Mouse (Mus musculus) heart, postnatal 10 days (tissue): Measurements from ENCODE around the gene Lsm10. TPM values are rescaled to one million over a fixed set of nuclear protein-coding genes. Genes with fewer than 3 reads are reported as not detected.
"Not testable (repeated sequence)": the region's sequence is repeated elsewhere in the genome, so short reads cannot be mapped to it uniquely, and the experiment has no call there.

Experiments used
- DNase-seq, 2 experiments: peaks; one replicate each; pipeline ENCODE4 v3.0.0; 2021
- intact Hi-C: fragments of 180-260 bp; cut with DNase I; formaldehyde crosslinking; loops from one replicate; pipeline ENCODE4 v1.15.1; 2025
- total RNA-seq, 2 experiments: library from RNA; stranded (reverse); gene quantifications; 2 replicates each; pipeline ENCODE4 v1.2.3; 2021

Lsm10 gene
- total RNA-seq, 2 experiments from 2014 or later = 11.0 to 14.3 TPM

GRCm38 (mm10) chr4:126091873-126092272 is 4.5 kb upstream of the Lsm10 start:
- no peak for DNase-seq
- intact Hi-C loops = no loop called here

- intact Hi-C loops, DNase-seq: not testable (repeated sequence)
Observed at GRCm38 (mm10) chr4:126095622-126096430, 597 bp upstream of the Lsm10 start.

GRCm38 (mm10) chr4:126097711-126098253 is 1.4 kb downstream of the Lsm10 start:
- intact Hi-C loops = no loop called here

GRCm38 (mm10) chr4:126099365-126099764 is 2.9 kb downstream of the Lsm10 start:
- intact Hi-C loops = no loop called here
- DNase-seq = no peak

More at GRCm38 (mm10) chr4:126097711-126098253, 1.4 kb downstream of the Lsm10 start:
- DNase-seq = no peak

GRCm38 (mm10) chr4:126100764-126101163 is 4.3 kb downstream of the Lsm10 start:
- DNase-seq = no peak
- intact Hi-C loops = no loop called here

GRCm38 (mm10) chr4:126102061-126102841 is 5.8 kb downstream of the Lsm10 start:
- intact Hi-C loops = no loop called here
- DNase-seq = peak; percentile 43

- intact Hi-C loops = no loop called here
Observed at GRCm38 (mm10) chr4:126103057-126103581, 6.7 kb downstream of the Lsm10 start.

GRCm38 (mm10) chr4:126103590-126104068 is 7.2 kb downstream of the Lsm10 start, which contains the start of gene Stk40:
TSS of gene Stk40 (plus strand) at chr4:126103957.
- DNase-seq = peak; percentile 97 to 98
- intact Hi-C loops = no loop called here

More at GRCm38 (mm10) chr4:126103057-126103581, 6.7 kb downstream of the Lsm10 start:
- peak; percentile 94 for DNase-seq

GRCm38 (mm10) chr4:126104261-126105075 is 8.0 kb downstream of the Lsm10 start:
- peak; percentile 42 to 54 for DNase-seq
- intact Hi-C loops = no loop called here

GRCm38 (mm10) chr4:126105131-126105783 is 8.8 kb downstream of the Lsm10 start:
- no peak for DNase-seq
- intact Hi-C loops = no loop called here

GRCm38 (mm10) chr4:126108061-126108740 is 11.8 kb downstream of the Lsm10 start:
- DNase-seq = peak in 1 of 2 experiments; percentile 58
- intact Hi-C loops = no loop called here

GRCm38 (mm10) chr4:126109613-126110373 is 13.4 kb downstream of the Lsm10 start:
- DNase-seq = no peak
- intact Hi-C loops = loop anchor here (5.0 kb wide), 1 partner anchor 153 kb away; the partner anchor contains the start of gene Trappc3

GRCm38 (mm10) chr4:126110374-126111152 is 14.1 kb downstream of the Lsm10 start:
- intact Hi-C loops = loop anchor here (5.0 kb wide), 1 partner anchor 152 kb away; the partner anchor contains the start of gene Trappc3
- DNase-seq = peak; percentile 87 to 91

GRCm38 (mm10) chr4:126111153-126111549 is 14.7 kb downstream of the Lsm10 start:
- no peak for DNase-seq
- intact Hi-C loops = loop anchor here (5.0 kb wide), 1 partner anchor 151 kb away; the partner anchor contains the start of gene Trappc3

GRCm38 (mm10) chr4:126113243-126113642 is 16.8 kb downstream of the Lsm10 start:
- no peak for DNase-seq
- intact Hi-C loops = loop anchor here (5.0 kb wide), 1 partner anchor 149 kb away; the partner anchor contains the start of gene Trappc3

GRCm38 (mm10) chr4:126113943-126114342 is 17.5 kb downstream of the Lsm10 start:
- intact Hi-C loops = loop anchor here (1.0 to 5.0 kb wide), 2 partner anchors 28 to 148 kb away; partner anchors contain the start of gene Trappc3
- peak; percentile 66 to 77 for DNase-seq

GRCm38 (mm10) chr4:126115411-126115810 is 19.0 kb downstream of the Lsm10 start:
- DNase-seq = no peak
- intact Hi-C loops = no loop called here
